Mouse (Mus musculus): Measurements from ENCODE around the gene Ms4a4b. TPM values are rescaled to one million over a fixed set of nuclear protein-coding genes. Genes with fewer than 3 reads are reported as not detected.
"Not testable (repeated sequence)": the region's sequence is repeated elsewhere in the genome, so short reads cannot be mapped to it uniquely, and the experiment has no call there.

Gene Ms4a4b
- total and polyA plus RNA-seq, 3 experiments = not detected

DNA sequence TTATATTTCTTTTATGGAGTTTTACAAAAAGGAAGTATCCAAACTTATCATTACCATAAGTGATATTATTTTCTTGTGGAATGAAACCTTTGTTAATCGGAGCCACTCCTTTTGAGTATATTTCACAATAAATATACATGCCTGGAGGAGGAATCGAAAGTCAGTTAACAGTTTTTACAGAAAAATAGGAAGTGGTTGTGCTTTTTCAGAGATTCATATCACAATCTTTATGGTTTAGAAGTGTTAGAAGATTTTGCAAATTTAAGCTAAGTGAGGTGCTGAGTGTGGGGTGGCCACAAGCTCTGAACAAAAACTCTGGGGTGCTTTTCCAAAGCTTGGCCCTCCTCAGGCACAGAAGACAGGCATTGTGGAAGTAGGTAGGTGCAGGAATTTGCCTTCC lies 3.9 kb downstream of the Ms4a4b start:
- H3K27ac ChIP-seq (ENCODE audit: insufficient read depth, low read depth) = no peak overlapping the region
- no peak overlapping the region for H3K4me3 ChIP-seq (replicated peaks in 1 of 3; ENCODE audit: low read depth in 2 of 3, low read length in 2 of 3, poor library complexity in 1 of 3)
- H3K36me3 ChIP-seq (replicated peaks in 1 of 2; ENCODE audit: control insufficient read depth in 1 of 2, insufficient read depth in 1 of 2, low read length in 1 of 2) = no peaks in the 10 kb centered on the region
- H3K9me3 ChIP-seq (replicated peaks; ENCODE audit: low read length) = no peaks in the 10 kb centered on the region
- no peaks in the 10 kb centered on the region for H3K4me1 ChIP-seq (ENCODE audit: control insufficient read depth in 1 of 2, insufficient read depth in 2 of 2)
- dilution Hi-C loops (cut with MboI; ENCODE audit: extremely low pct_ligation_motif_present, extremely low pct_unique_long_range_greater_than_20kb, low sequenced_read_pairs) = no loop called here
- no peaks in the 10 kb centered on the region for H3K79me2 ChIP-seq (replicated peaks; ENCODE audit: control insufficient read depth, extremely low read depth, insufficient read depth, poor library complexity, severe bottlenecking)
- H3K27me3 ChIP-seq (replicated peaks) = no peaks in the 10 kb centered on the region
- in situ Hi-C loops (cut with MboI; ENCODE audit: low pct_ligation_motif_present, low pct_unique_long_range_greater_than_20kb, low sequenced_read_pairs) = no loop called here
- DNase-seq (ENCODE audit: extremely low read depth) = no peak
- H3K4me2 ChIP-seq (ENCODE audit: insufficient read depth, low read depth, poor library complexity, severe bottlenecking) = no peak overlapping the region
- no peak overlapping the region for H3K9ac ChIP-seq (ENCODE audit: insufficient read depth, low read depth)
- no peak for TF ChIP-seq HCFC1 (IDR thresholded peaks at IDR 0.05; ENCODE audit: low read depth, low read length)
- TF ChIP-seq ELF1 (IDR thresholded peaks at IDR 0.05; ENCODE audit: low read depth, low read length) = no peak
- no peak for TF ChIP-seq JUND (conservative IDR thresholded peaks at IDR 0.05; ENCODE audit: low read depth, low read length)
- no peak for TF ChIP-seq EP300 (IDR thresholded peaks at IDR 0.05; ENCODE audit: low read length)
- TF ChIP-seq E2F4 (IDR thresholded peaks at IDR 0.05; ENCODE audit: insufficient replicate concordance, low read depth, low read length) = no peak
- no peak for TF ChIP-seq MXI1 (IDR thresholded peaks at IDR 0.05; ENCODE audit: low read depth, low read length)
- no peak for TF ChIP-seq TCF12 (IDR thresholded peaks at IDR 0.05; ENCODE audit: low read depth, low read length)
- no peak for TF ChIP-seq GABPA (IDR thresholded peaks at IDR 0.05; ENCODE audit: insufficient replicate concordance, low read depth, low read length)
- TF ChIP-seq BHLHE40 (IDR thresholded peaks at IDR 0.05; ENCODE audit: low read depth, low read length) = no peak
- no peak for TF ChIP-seq RAD21 (IDR thresholded peaks at IDR 0.05; ENCODE audit: low read depth, low read length)
- no peak for TF ChIP-seq ZC3H11A (IDR thresholded peaks at IDR 0.05; ENCODE audit: low read depth, low read length)
- no peak for TF ChIP-seq JUN (IDR thresholded peaks at IDR 0.05; ENCODE audit: insufficient read depth, low read depth, low read length)
- TF ChIP-seq IRF4 (IDR thresholded peaks at IDR 0.05; ENCODE audit: low read depth, low read length) = no peak
- TF ChIP-seq POLR2A (IDR thresholded peaks at IDR 0.05; ENCODE audit: low read depth, low read length) = no peak
- no peak for TF ChIP-seq MYC (IDR thresholded peaks at IDR 0.05; ENCODE audit: low read depth, low read length)
- TF ChIP-seq NRF1 (IDR thresholded peaks at IDR 0.05; ENCODE audit: low read depth, low read length) = no peak
- no peak for TF ChIP-seq ETS1 (conservative IDR thresholded peaks at IDR 0.05; ENCODE audit: low read depth, low read length)

DNA sequence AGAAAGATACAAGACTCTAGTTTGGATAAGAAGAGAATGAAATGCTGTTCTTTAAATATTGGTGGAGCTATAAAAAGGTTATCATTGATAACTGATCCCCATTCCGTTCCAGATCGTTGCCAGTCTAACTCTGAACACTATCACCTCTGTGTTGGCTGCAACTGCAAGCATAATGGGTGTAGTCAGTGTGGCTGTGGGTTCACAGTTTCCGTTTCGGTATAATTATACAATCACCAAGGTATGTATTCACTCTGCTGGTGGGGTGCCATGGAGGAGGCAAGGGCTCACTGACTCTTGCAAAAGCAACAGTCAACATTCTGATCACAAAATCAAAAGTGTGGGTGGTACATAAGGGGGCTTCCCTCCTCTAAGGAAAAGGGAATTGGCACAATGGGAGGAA lies 15.7 kb downstream of the Ms4a4b start:
- H3K36me3 ChIP-seq (replicated peaks in 1 of 2; ENCODE audit: control insufficient read depth in 1 of 2, insufficient read depth in 1 of 2, low read length in 1 of 2); H3K4me2 ChIP-seq (ENCODE audit: insufficient read depth, low read depth, poor library complexity, severe bottlenecking); H3K4me1 ChIP-seq (ENCODE audit: control insufficient read depth in 1 of 2, insufficient read depth in 2 of 2); DNase-seq (ENCODE audit: extremely low read depth); H3K79me2 ChIP-seq (replicated peaks; ENCODE audit: control insufficient read depth, extremely low read depth, insufficient read depth, poor library complexity, severe bottlenecking); H3K27ac ChIP-seq (ENCODE audit: insufficient read depth, low read depth); H3K27me3 ChIP-seq (replicated peaks); H3K4me3 ChIP-seq (replicated peaks in 1 of 3; ENCODE audit: low read depth in 2 of 3, low read length in 2 of 3, poor library complexity in 1 of 3); H3K9ac ChIP-seq (ENCODE audit: insufficient read depth, low read depth); dilution Hi-C loops (cut with MboI; ENCODE audit: extremely low pct_ligation_motif_present, extremely low pct_unique_long_range_greater_than_20kb, low sequenced_read_pairs); H3K9me3 ChIP-seq (replicated peaks; ENCODE audit: low read length); in situ Hi-C loops (cut with MboI; ENCODE audit: low pct_ligation_motif_present, low pct_unique_long_range_greater_than_20kb, low sequenced_read_pairs): not testable (repeated sequence)

DNA sequence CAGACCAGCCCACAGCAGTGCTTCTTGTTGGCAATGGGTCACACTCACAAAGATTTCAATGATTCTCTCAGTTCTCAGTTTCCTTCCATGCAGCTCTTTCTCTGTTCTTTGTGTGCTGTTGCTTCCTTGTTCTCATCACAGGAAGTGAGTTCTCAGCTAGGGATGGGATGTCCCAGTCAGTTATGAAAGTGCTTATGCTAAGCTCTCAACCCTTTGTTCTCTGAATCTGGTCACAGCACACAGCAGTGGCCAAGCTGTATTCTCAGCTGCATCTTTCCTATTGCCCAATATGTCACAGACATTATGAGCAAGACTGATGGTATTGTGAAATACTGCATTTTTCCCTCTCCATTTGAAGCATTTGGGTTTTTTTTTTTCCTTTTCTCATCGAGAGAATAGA lies 21.4 kb downstream of the Ms4a4b start:
- H3K4me3 ChIP-seq (replicated peaks in 1 of 3; ENCODE audit: low read depth in 2 of 3, low read length in 2 of 3, poor library complexity in 1 of 3); H3K27me3 ChIP-seq (replicated peaks); H3K79me2 ChIP-seq (replicated peaks; ENCODE audit: control insufficient read depth, extremely low read depth, insufficient read depth, poor library complexity, severe bottlenecking); H3K9ac ChIP-seq (ENCODE audit: insufficient read depth, low read depth); dilution Hi-C loops (cut with MboI; ENCODE audit: extremely low pct_ligation_motif_present, extremely low pct_unique_long_range_greater_than_20kb, low sequenced_read_pairs); H3K27ac ChIP-seq (ENCODE audit: insufficient read depth, low read depth); H3K36me3 ChIP-seq (replicated peaks in 1 of 2; ENCODE audit: control insufficient read depth in 1 of 2, insufficient read depth in 1 of 2, low read length in 1 of 2); H3K9me3 ChIP-seq (replicated peaks; ENCODE audit: low read length); DNase-seq (ENCODE audit: extremely low read depth); H3K4me2 ChIP-seq (ENCODE audit: insufficient read depth, low read depth, poor library complexity, severe bottlenecking): not testable (repeated sequence)
- H3K4me1 ChIP-seq (ENCODE audit: control insufficient read depth in 1 of 2, insufficient read depth in 2 of 2) = peaks cover 12 to 49% of the 10 kb centered on the region in 2 experiments; a peak in 3 of 4 replicates
- in situ Hi-C loops (cut with MboI; ENCODE audit: low pct_ligation_motif_present, low pct_unique_long_range_greater_than_20kb, low sequenced_read_pairs) = loop anchor here (10.0 kb wide), 1 partner anchor 60 kb away; the partner anchor contains the start of gene Ms4a4c
